Mouse (Mus musculus): ENCODE results near the gene Astn1.
A peak's percentile ranks its signal among the peaks of the same experiment; 100 is the strongest.

The Astn1 gene

DNA sequence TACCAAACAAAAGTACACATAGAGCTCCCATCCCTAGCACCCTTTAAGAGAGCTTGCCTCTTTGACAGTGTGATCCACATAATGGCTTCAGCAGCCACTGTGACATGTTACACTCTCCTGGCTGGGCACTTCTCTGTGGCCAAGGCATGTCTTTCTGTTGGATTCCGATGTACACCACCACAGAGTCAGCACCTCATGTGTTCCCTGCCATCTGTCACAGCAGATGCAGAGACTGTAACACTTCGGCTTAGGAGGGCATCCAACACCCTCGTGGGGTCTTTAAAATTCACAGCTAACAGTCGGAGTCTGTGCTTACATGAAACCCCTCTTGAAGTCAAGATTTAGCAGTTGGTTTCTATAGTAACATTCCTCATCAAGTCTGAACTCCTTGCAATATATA, 154.5 kb downstream of the Astn1 start:
- DNase-seq (ENCODE audit: low spot score in 2 of 2) = no peak

DNA sequence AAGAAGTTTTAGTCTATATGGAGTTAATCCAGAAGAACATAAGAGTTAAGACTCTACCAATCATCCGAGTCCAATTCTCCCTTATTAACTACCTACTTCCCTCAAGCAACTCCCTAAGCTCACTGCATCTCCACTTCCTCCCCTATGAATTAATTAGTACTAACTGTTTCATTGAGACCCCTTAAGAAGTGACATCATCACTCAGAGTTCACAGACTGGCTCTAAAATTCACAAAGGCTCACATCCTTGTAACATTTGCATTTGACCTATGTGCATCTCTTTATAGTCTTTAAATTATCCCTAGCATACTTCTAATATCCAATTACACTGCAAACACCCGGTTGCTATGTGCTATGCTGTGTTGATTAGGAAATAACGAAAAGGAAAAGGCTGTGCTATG, 174.1 kb downstream of the Astn1 start:
- DNase-seq (ENCODE audit: low spot score in 2 of 2) = no peak

- DNase-seq (ENCODE audit: low spot score in 2 of 2) = no peak
Measured at GRCm38 (mm10) chr1:158536867-158537266, 174.8 kb downstream of the Astn1 start.

DNA sequence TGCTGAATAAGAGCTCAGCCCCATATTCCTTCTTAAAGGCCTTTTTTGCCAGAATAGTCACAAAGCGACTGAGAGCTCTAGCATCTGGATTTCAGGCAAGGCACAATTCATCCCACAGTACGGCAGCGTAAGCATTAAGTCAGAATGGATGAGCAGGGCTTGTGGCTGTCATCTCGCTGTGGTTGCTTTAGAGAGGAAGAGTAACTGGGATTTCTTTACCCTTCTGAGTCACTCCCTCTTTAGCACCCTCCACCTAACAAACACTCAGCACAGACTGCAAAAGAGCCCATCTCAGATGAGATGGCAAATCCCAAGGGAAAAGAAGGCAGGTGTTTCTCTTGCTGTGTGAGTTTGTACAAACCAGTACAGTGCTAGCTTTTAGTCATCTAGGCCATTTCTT, 183.0 kb downstream of the Astn1 start:
- DNase-seq (ENCODE audit: low spot score in 2 of 2) = no peak

DNA sequence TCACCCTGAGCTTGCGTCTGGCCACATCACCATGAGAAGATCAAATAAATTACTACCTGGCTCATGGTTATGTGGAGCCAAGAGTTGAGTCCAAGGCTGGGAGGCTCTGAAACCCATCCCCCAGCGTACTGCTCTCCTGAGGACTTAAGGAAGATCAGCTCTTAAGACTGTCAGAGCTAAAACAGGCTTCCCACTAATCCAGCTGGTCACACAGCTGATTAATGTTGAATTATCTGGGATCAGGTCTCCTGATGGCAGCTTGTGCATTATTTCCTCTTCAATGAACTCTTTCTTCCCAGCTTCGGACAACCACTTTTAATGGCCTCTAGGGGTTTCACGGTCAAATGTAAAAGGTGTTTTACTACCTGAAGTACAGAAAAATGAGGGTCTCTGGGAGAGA, 184.4 kb downstream of the Astn1 start:
- DNase-seq (ENCODE audit: low spot score in 2 of 2) = no peak

GRCm38 (mm10) chr1:158547592-158548211, 185.6 kb downstream of the Astn1 start:
- no peak for DNase-seq (ENCODE audit: low spot score in 2 of 2)

DNA sequence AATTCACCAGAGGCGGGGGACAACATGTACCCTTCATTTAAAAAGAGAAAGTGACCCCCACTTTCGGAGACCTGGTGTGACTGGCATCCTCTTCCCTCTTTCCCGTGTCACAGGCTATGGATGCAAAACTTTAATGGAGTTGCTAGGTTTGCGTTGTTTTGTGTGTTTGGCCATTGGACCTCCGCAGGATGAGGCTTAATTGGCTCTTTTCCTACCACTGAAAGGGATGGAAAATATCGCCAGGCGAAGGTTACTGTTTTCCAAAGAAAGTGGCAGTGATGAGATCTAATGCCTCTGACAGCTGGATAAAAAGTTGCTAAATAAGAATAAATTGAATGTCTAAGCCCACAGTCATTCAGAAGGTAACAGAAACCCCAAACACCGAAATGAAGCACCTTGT, 186.2 kb downstream of the Astn1 start:
- no peak for DNase-seq (ENCODE audit: low spot score in 2 of 2)

DNA sequence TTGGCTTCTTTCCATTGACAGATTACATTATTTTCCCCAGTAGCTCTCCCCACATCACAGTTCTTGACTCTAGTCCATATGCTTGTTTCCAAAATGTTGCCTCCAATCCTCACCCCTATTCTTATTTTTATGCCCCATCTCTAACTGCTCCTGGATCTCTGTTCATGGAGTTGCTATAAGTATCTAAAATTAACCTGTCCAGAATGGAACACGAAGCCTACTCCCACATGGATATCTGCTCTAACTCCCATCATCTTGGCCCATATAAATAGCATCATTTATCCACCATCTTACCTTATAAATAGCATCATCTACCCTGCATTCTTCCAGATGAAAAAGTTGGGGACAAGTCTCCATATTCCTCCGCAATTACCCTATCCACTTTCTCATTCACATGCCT, 187.5 kb downstream of the Astn1 start:
- DNase-seq (ENCODE audit: low spot score in 2 of 2) = no peak

- no peak for DNase-seq (ENCODE audit: low spot score in 2 of 2)
Measured at GRCm38 (mm10) chr1:158551951-158552350, 189.9 kb downstream of the Astn1 start.

- no peak for DNase-seq (ENCODE audit: low spot score in 2 of 2)
Measured at GRCm38 (mm10) chr1:158553341-158553740, 191.3 kb downstream of the Astn1 start.

DNA sequence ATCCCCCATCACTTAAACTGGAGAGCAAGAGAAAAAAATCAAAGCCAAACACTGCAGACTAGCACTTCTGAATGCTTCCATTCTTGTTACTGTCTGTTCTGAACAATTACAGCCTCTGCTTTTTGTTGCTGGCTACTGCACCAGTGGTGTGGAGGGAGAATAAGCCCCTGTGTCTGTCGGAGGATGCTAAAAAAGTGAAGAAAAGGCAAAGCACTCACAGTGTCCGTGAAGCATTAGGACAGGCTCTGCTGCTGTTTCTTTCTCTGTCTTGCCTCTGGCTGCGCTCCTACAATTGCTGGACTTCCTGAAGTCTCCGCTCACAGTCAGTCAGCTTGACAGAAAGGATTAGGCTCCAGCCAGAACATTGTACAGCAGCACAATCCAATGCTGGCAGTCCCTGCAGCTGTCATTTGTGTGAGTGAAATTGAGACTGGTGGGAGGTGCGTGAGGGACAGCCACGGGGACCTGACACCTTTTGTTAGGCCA, 192.0 kb downstream of the Astn1 start:
- no peak for DNase-seq (ENCODE audit: low spot score in 2 of 2)

GRCm38 (mm10) chr1:158573168-158573567, 211.1 kb downstream of the Astn1 start:
- DNase-seq (ENCODE audit: low spot score in 2 of 2) = no peak

- no peak for DNase-seq (ENCODE audit: low spot score in 2 of 2)
Measured at GRCm38 (mm10) chr1:158573597-158573996, 211.5 kb downstream of the Astn1 start.

DNA sequence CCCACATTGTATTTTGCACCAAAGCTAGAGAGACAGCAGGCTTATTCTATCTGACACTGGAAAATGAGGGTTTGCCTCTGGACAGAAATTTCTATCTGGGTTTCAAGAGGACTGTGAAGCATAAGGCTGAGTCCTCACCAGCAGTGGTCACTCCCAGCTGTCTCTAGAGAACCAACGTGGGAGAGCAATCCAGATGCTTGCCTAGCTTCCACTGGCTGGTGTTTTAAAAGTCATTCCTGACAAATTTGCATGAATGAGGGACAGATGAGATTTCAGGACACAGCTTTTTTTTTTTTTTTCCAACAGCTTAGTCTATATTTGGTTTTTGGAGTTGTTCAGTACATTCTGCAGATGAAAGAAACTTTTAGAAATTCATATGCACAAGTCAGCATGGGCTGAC, 213.9 kb downstream of the Astn1 start:
- DNase-seq (ENCODE audit: low spot score in 2 of 2) = no peak

- DNase-seq (ENCODE audit: low spot score in 2 of 2) = no peak
Measured at GRCm38 (mm10) chr1:158581806-158582205, 219.7 kb downstream of the Astn1 start.

DNA sequence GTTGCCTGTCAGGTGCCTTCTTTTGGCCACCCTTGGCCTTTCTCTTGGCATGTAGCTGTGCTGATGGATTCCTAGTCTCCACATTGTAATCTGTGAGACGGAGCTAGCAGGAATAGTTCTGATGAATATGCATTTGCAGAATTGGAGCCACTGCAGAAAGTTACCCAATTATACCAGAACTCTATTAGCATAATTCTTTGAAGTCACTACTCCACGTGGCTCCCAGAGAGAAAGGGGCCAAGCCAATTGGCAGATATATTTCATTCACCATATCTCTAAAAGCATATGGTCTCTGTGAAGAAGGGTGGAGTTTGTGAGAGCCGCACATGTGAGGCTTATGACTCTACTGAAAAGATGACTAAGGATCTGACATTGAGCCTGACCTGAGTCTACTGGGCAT, 226.8 kb downstream of the Astn1 start:
- DNase-seq (ENCODE audit: low spot score in 2 of 2) = no peak

GRCm38 (mm10) chr1:158596726-158597448, 234.8 kb downstream of the Astn1 start:
- peak in 1 of 2 experiments; percentile 3 for DNase-seq (ENCODE audit: low spot score in 2 of 2)

- no peak for DNase-seq (ENCODE audit: low spot score in 2 of 2)
Measured at GRCm38 (mm10) chr1:158597996-158598395, 235.9 kb downstream of the Astn1 start.

GRCm38 (mm10) chr1:158599435-158599834, 237.4 kb downstream of the Astn1 start:
- no peak for DNase-seq (ENCODE audit: low spot score in 2 of 2)

- no peak for DNase-seq (ENCODE audit: low spot score in 2 of 2)
Measured at GRCm38 (mm10) chr1:158603056-158603455, 241.0 kb downstream of the Astn1 start.

DNA sequence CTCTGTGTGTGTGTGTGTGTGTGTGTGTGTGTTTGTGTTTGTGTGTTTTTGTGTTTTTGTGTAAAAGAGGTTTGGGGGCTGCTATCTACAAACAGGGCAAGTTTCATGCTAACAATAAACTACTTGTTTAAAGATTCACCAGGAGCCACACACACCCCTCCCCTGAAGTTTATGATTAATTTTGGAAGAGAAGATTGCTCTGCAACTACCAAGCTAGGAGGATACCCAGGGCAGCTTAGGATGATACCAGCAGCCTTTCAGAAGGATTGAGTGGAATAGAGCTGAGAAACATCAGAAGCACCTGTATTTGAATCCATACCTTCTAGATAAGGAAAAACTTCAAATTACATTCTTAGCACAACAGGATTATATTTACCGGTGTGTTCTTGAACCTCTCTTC, 242.1 kb downstream of the Astn1 start:
- DNase-seq (ENCODE audit: low spot score in 2 of 2) = no peak

GRCm38 (mm10) chr1:158605597-158605996, 243.5 kb downstream of the Astn1 start:
- DNase-seq (ENCODE audit: low spot score in 2 of 2) = no peak

DNA sequence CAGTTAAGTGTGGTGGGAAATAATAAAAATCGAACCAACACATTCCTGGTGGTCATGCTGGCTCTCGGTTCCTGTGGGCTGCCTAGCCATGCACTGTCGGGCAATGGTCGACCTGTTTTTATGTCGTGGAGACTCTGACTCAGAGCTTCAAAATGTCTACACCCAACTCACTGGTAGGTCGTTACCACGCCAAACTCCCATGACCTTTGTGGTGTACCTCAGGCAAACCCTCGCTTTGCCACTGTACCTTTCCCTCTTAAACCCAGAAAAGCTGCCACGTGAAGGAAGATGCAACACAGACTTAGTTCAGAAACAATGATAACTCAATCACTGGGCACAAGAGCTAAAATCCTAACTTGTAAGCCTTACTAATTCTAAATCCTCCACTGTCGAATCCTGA, 244.3 kb downstream of the Astn1 start:
- DNase-seq (ENCODE audit: low spot score in 2 of 2) = no peak

GRCm38 (mm10) chr1:158607201-158607600, 245.1 kb downstream of the Astn1 start:
- no peak for DNase-seq (ENCODE audit: low spot score in 2 of 2)
